Mouse (Mus musculus): ENCODE results near the gene Hnrnpd. TPM values are rescaled to one million over a fixed set of nuclear protein-coding genes. Genes with fewer than 3 reads are reported as not detected.

The Hnrnpd gene
- polyA plus RNA-seq, 1 experiment from 2014 or later = 107 TPM

- Histone ChIP-seq H3K27me3 (replicated peaks) (0 out of 2 replicates have a peak, but pooled peaks cover 3% of the 10 kb centered on the region), H3K4me3 (no peak overlapping the region), H3K36me3 (no peaks in the 10 kb centered on the region), H3K9me3 (peaks cover 9% of the 10 kb centered on the region), H3K4me1 (peaks cover 17% of the 10 kb centered on the region), H3K27ac (replicated peaks) (no peak overlapping the region), H3K9ac (no peak overlapping the region), H3K4me2 (no peak overlapping the region)
- ATAC-seq (ENCODE audit: extremely low read depth, insufficient number of reproducible peaks, low FRiP score, low TSS enrichment) = no peak
- 43% methylated on average over 8 of the region's 8 CpGs for WGBS
Observed at GRCm38 (mm10) chr5:100000500-100000899, 21.8 kb upstream of the Hnrnpd start.

GRCm38 (mm10) chr5:100000048-100000447 lies 21.3 kb upstream of the Hnrnpd start:
- H3K9me3 ChIP-seq = peaks cover 9% of the 10 kb centered on the region
- no peak overlapping the region for H3K4me3 ChIP-seq
- no peaks in the 10 kb centered on the region for H3K36me3 ChIP-seq
- WGBS = 73% methylated on average over 7 of the region's 7 CpGs
- H3K4me2 ChIP-seq = no peak overlapping the region
- H3K27ac ChIP-seq (replicated peaks) = no peak overlapping the region
- ATAC-seq (ENCODE audit: extremely low read depth, insufficient number of reproducible peaks, low FRiP score, low TSS enrichment) = no peak
- 0 out of 2 replicates have a peak, but pooled peaks cover 3% of the 10 kb centered on the region for H3K27me3 ChIP-seq (replicated peaks)
- peaks cover 12% of the 10 kb centered on the region for H3K4me1 ChIP-seq
- no peak overlapping the region for H3K9ac ChIP-seq

- H3K9me3 ChIP-seq = peaks cover 9% of the 10 kb centered on the region
- no peak overlapping the region for H3K9ac ChIP-seq
- no peaks in the 10 kb centered on the region for H3K36me3 ChIP-seq
- H3K27ac ChIP-seq (replicated peaks) = no peak overlapping the region
- no peak overlapping the region for H3K4me3 ChIP-seq
- H3K27me3 ChIP-seq (replicated peaks) = no peaks in the 10 kb centered on the region
- ATAC-seq (ENCODE audit: extremely low read depth, insufficient number of reproducible peaks, low FRiP score, low TSS enrichment) = no peak
- H3K4me2 ChIP-seq = no peak overlapping the region
- no peaks in the 10 kb centered on the region for H3K4me1 ChIP-seq
- WGBS = 89% methylated on average over 3 of the region's 3 CpGs
Observed at GRCm38 (mm10) chr5:99994680-99995079, 15.9 kb upstream of the Hnrnpd start.

- 71% methylated on average over 3 of the region's 3 CpGs for WGBS
- no peak overlapping the region for H3K27ac ChIP-seq (replicated peaks)
- ATAC-seq (ENCODE audit: extremely low read depth, insufficient number of reproducible peaks, low FRiP score, low TSS enrichment) = no peak
- H3K36me3 ChIP-seq = no peaks in the 10 kb centered on the region
- peaks cover 9% of the 10 kb centered on the region for H3K9me3 ChIP-seq
- H3K9ac ChIP-seq = no peak overlapping the region
- no peak overlapping the region for H3K4me3 ChIP-seq
- no peaks in the 10 kb centered on the region for H3K4me1 ChIP-seq
- no peak overlapping the region for H3K4me2 ChIP-seq
- no peaks in the 10 kb centered on the region for H3K27me3 ChIP-seq (replicated peaks)
Observed at GRCm38 (mm10) chr5:99994166-99994565, 15.4 kb upstream of the Hnrnpd start.

GRCm38 (mm10) chr5:99983452-99984061 lies 4.8 kb upstream of the Hnrnpd start:
- ATAC-seq (ENCODE audit: extremely low read depth, insufficient number of reproducible peaks, low FRiP score, low TSS enrichment) = no peak
- Histone ChIP-seq H3K27ac (replicated peaks) (no peak overlapping the region), H3K9ac (no peak overlapping the region), H3K4me1 (peaks cover 7% of the 10 kb centered on the region), H3K4me3 (no peak overlapping the region), H3K36me3 (0 out of 2 replicates have a peak, but pooled peaks cover 3% of the 10 kb centered on the region), H3K27me3 (replicated peaks) (no peaks in the 10 kb centered on the region), H3K9me3 (no peaks in the 10 kb centered on the region), H3K4me2 (no peak overlapping the region)
- 81% methylated on average over 9 of the region's 9 CpGs for WGBS

GRCm38 (mm10) chr5:99977516-99978301 lies 1.0 kb downstream of the Hnrnpd start:
- peaks cover 42% of the 10 kb centered on the region for H3K4me1 ChIP-seq
- H3K4me2 ChIP-seq = peak overlapping the region; percentile 81
- H3K27me3 ChIP-seq (replicated peaks) = no peaks in the 10 kb centered on the region
- peaks cover 11% of the 10 kb centered on the region; the same call in 1 of the 2 replicates for H3K36me3 ChIP-seq
- H3K27ac ChIP-seq (replicated peaks) = peak overlapping the region; percentile 100
- peak overlapping the region; percentile 94 for H3K4me3 ChIP-seq
- WGBS = under 1% methylated on average over 40 of the region's 50 CpGs
- peak; percentile 23; the same call in 1 of the 2 replicates for ATAC-seq (ENCODE audit: extremely low read depth, insufficient number of reproducible peaks, low FRiP score, low TSS enrichment)
- H3K9me3 ChIP-seq = no peaks in the 10 kb centered on the region
- H3K9ac ChIP-seq = peak overlapping the region; percentile 99

- ATAC-seq (ENCODE audit: extremely low read depth, insufficient number of reproducible peaks, low FRiP score, low TSS enrichment) = no peak
- peak overlapping the region; percentile 99 for H3K9ac ChIP-seq
- peak overlapping the region; percentile 81 for H3K4me2 ChIP-seq
- peaks cover 45% of the 10 kb centered on the region for H3K4me1 ChIP-seq
- H3K36me3 ChIP-seq = peaks cover 12% of the 10 kb centered on the region; the same call in 1 of the 2 replicates
- H3K27me3 ChIP-seq (replicated peaks) = no peaks in the 10 kb centered on the region
- H3K4me3 ChIP-seq = peak overlapping the region; percentile 94
- H3K9me3 ChIP-seq = no peaks in the 10 kb centered on the region
- no peak overlapping the region for H3K27ac ChIP-seq (replicated peaks)
- 6% methylated on average over 8 of the region's 8 CpGs for WGBS
Observed at GRCm38 (mm10) chr5:99976334-99976955, 2.3 kb downstream of the Hnrnpd start.

GRCm38 (mm10) chr5:99975776-99976175 lies 3.0 kb downstream of the Hnrnpd start:
- H3K9me3 ChIP-seq = no peaks in the 10 kb centered on the region
- peaks cover 13% of the 10 kb centered on the region for H3K36me3 ChIP-seq
- 50% methylated on average over 1 of the region's 1 CpGs for WGBS
- H3K4me1 ChIP-seq = peaks cover 45% of the 10 kb centered on the region
- H3K27me3 ChIP-seq (replicated peaks) = no peaks in the 10 kb centered on the region
- peak overlapping the region; percentile 81 for H3K4me2 ChIP-seq
- H3K27ac ChIP-seq (replicated peaks) = no peak overlapping the region
- H3K9ac ChIP-seq = peak overlapping the region; percentile 73
- H3K4me3 ChIP-seq = peak overlapping the region; percentile 94
- no peak for ATAC-seq (ENCODE audit: extremely low read depth, insufficient number of reproducible peaks, low FRiP score, low TSS enrichment)

- Histone ChIP-seq H3K4me1 (peaks cover 42% of the 10 kb centered on the region), H3K9ac (peak overlapping the region; percentile 47), H3K27ac (replicated peaks) (no peak overlapping the region), H3K4me2 (peak overlapping the region; percentile 81), H3K27me3 (replicated peaks) (no peaks in the 10 kb centered on the region), H3K4me3 (peak overlapping the region; percentile 28), H3K36me3 (peaks cover 17% of the 10 kb centered on the region), H3K9me3 (no peaks in the 10 kb centered on the region)
- ATAC-seq (ENCODE audit: extremely low read depth, insufficient number of reproducible peaks, low FRiP score, low TSS enrichment) = no peak
- WGBS = 32% methylated on average over 4 of the region's 4 CpGs
Observed at GRCm38 (mm10) chr5:99975061-99975460, 3.7 kb downstream of the Hnrnpd start.

- no peaks in the 10 kb centered on the region for H3K9me3 ChIP-seq
- ATAC-seq (ENCODE audit: extremely low read depth, insufficient number of reproducible peaks, low FRiP score, low TSS enrichment) = no peak
Observed at GRCm38 (mm10) chr5:99973941-99974340, 4.8 kb downstream of the Hnrnpd start.

GRCm38 (mm10) chr5:99959960-99960359 lies 18.8 kb downstream of the Hnrnpd start:
- no peak overlapping the region for H3K4me2 ChIP-seq
- H3K4me3 ChIP-seq = no peak overlapping the region
- no peaks in the 10 kb centered on the region; the same call in 1 of the 2 replicates for H3K4me1 ChIP-seq
- no peak overlapping the region for H3K9ac ChIP-seq
- WGBS = 83% methylated on average over 2 of the region's 2 CpGs
- no peaks in the 10 kb centered on the region for H3K9me3 ChIP-seq
- no peak overlapping the region for H3K27ac ChIP-seq (replicated peaks)
- no peak for ATAC-seq (ENCODE audit: extremely low read depth, insufficient number of reproducible peaks, low FRiP score, low TSS enrichment)
- peaks cover 61% of the 10 kb centered on the region for H3K36me3 ChIP-seq
- no peaks in the 10 kb centered on the region for H3K27me3 ChIP-seq (replicated peaks)

More at GRCm38 (mm10) chr5:99973941-99974340, 4.8 kb downstream of the Hnrnpd start:
- WGBS = 4% methylated on average over 2 of the region's 2 CpGs
- H3K4me1 ChIP-seq = peaks cover 45% of the 10 kb centered on the region
- peak overlapping the region; percentile 28 for H3K4me3 ChIP-seq
- H3K9ac ChIP-seq = peak overlapping the region; percentile 6
- H3K36me3 ChIP-seq = peaks cover 23% of the 10 kb centered on the region
- peak overlapping the region; percentile 81 for H3K4me2 ChIP-seq
- no peaks in the 10 kb centered on the region for H3K27me3 ChIP-seq (replicated peaks)
- H3K27ac ChIP-seq (replicated peaks) = peak overlapping the region; percentile 51
